Mouse (Mus musculus) midbrain, embryonic 11.5 days (tissue): ENCODE data around the gene Krt78. TPM values are rescaled to one million over a fixed set of nuclear protein-coding genes. Genes with fewer than 3 reads are reported as not detected.
"Not testable (repeated sequence)": the region's sequence is repeated elsewhere in the genome, so short reads cannot be mapped to it uniquely, and the experiment has no call there.

ENCODE experiments used
- ATAC-seq: fragments of 200-750 bp; cut with Nextera tagmentation; 2 replicates; pipeline ENCODE4 v1.8.0; 2017; ENCODE audit warnings: moderate TSS enrichment, moderate library complexity; ENCODE audit not compliant: low FRiP score
- DNase-seq: peaks from one replicate; pipeline ENCODE4 v3.0.0; 2015; ENCODE audit warnings: low spot score; ENCODE audit errors: missing footprints
- H3K27ac ChIP-seq: fragments of 300-500 bp; sonication (generic); 2 replicates; pipeline ENCODE4 v1.5.1; 2014; ENCODE audit warnings: low read depth, low read length
- H3K27me3 ChIP-seq: fragments of 300-500 bp; sonication (generic); 2 replicates; pipeline ENCODE4 v1.6.1; 2014; ENCODE audit warnings: mild to moderate bottlenecking, low read length, moderate library complexity, mixed read lengths; ENCODE audit not compliant: control insufficient read depth, insufficient read depth
- H3K36me3 ChIP-seq: fragments of 300-500 bp; sonication (generic); 2 replicates; pipeline ENCODE4 v1.6.1; 2014; ENCODE audit warnings: mild to moderate bottlenecking, low read length, moderate library complexity, mixed read lengths; ENCODE audit not compliant: control insufficient read depth, insufficient read depth
- H3K4me1 ChIP-seq: fragments of 300-500 bp; sonication (generic); 2 replicates; pipeline ENCODE4 v1.6.1; 2014; ENCODE audit warnings: low read length; ENCODE audit not compliant: control insufficient read depth, insufficient read depth
- H3K4me2 ChIP-seq: fragments of 300-500 bp; sonication (generic); 2 replicates; pipeline ENCODE4 v1.6.1; 2014; ENCODE audit warnings: mild to moderate bottlenecking, moderate library complexity
- H3K4me3 ChIP-seq: fragments of 300-500 bp; sonication (generic); 2 replicates; pipeline ENCODE4 v1.5.1; 2014; ENCODE audit warnings: low read depth, low read length
- H3K9ac ChIP-seq: fragments of 300-500 bp; sonication (generic); 2 replicates; pipeline ENCODE4 v1.6.1; 2014; ENCODE audit warnings: low read length
- H3K9me3 ChIP-seq: fragments of 300-500 bp; sonication (generic); 2 replicates; pipeline ENCODE4 v1.6.1; 2016; ENCODE audit warnings: low read length; ENCODE audit not compliant: control insufficient read depth
- WGBS: fragments of 180-500 bp; shearing (Covaris S2); extraction: QIAGEN DNeasy Blood & Tissue Kit; methylation state at CpG from one replicate; pipeline ENCODE4 v1.1.7; 2014; 5-methylcytosine and 5-hydroxymethylcytosine counted together
- polyA plus RNA-seq: library from polyadenylated mRNA; unstranded; fragments of >200 nt; fragmentation: Nextera tagmentation; extraction: Ambion mirVana; gene quantifications from 2 replicates; pipeline ENCODE4 v1.2.1, GENCODE M21; 2014

Krt78 gene
- polyA plus RNA-seq: not detected in 2 replicates

GRCm38 (mm10) chr15:101954187-101954586 lies at the start of gene Krt78:
Krt78 (minus strand) TSS chr15:101954287.
- no peak within 1 kb of the TSS for H3K4me2 ChIP-seq
- ATAC-seq (no peak), DNase-seq (no peak)
- no peaks in the 10 kb centered on the region for H3K4me1 ChIP-seq
- H3K27ac ChIP-seq: no peak within 1 kb of the TSS
- no peak within 1 kb of the TSS for H3K9ac ChIP-seq
- no peaks in the 10 kb centered on the region for H3K27me3 ChIP-seq
- no peaks in the 10 kb centered on the region for H3K36me3 ChIP-seq
- H3K4me3 ChIP-seq: no peak within 1 kb of the TSS
- no peaks in the 10 kb centered on the region for H3K9me3 ChIP-seq
- WGBS: 82% methylated on average over 9 of the region's 9 CpGs

- Histone ChIP-seq H3K27me3 (peaks cover 43% of the 10 kb centered on the region), H3K9me3 (no peaks in the 10 kb centered on the region), H3K4me2 (peak overlapping the region; percentile 52), H3K9ac (peak overlapping the region; percentile 49), H3K4me1 (no peaks in the 10 kb centered on the region; the same call in 1 of the 2 replicates), H3K36me3 (no peaks in the 10 kb centered on the region), H3K4me3 (peak overlapping the region; percentile 28), H3K27ac (no peak overlapping the region)
- ATAC-seq (no peak), DNase-seq (peak; percentile 82)
- 10% methylated on average over 12 of the region's 12 CpGs for WGBS
Observed at GRCm38 (mm10) chr15:102003516-102003915, 49.4 kb upstream of the Krt78 start.

GRCm38 (mm10) chr15:102002646-102003488 lies 48.8 kb upstream of the Krt78 start:
- no peaks in the 10 kb centered on the region; the same call in 1 of the 2 replicates for H3K4me1 ChIP-seq
- ATAC-seq (peak; percentile 70), DNase-seq (peak; percentile 97)
- WGBS: 3% methylated on average over 34 of the region's 34 CpGs
- H3K9me3 ChIP-seq: no peaks in the 10 kb centered on the region
- H3K36me3 ChIP-seq: no peaks in the 10 kb centered on the region
- H3K4me3 ChIP-seq: peak overlapping the region; percentile 28
- H3K4me2 ChIP-seq: peak overlapping the region; percentile 52
- peak overlapping the region; percentile 49 for H3K9ac ChIP-seq
- H3K27ac ChIP-seq: no peak overlapping the region
- peaks cover 43% of the 10 kb centered on the region for H3K27me3 ChIP-seq

GRCm38 (mm10) chr15:101999676-102000335 lies 45.7 kb upstream of the Krt78 start:
- peaks cover 4% of the 10 kb centered on the region; the same call in 1 of the 2 replicates for H3K9me3 ChIP-seq
- DNase-seq: no peak
- H3K4me1 ChIP-seq: no peaks in the 10 kb centered on the region; the same call in 1 of the 2 replicates
- WGBS: 87% methylated on average over 11 of the region's 11 CpGs
- H3K27me3 ChIP-seq: peaks cover 31% of the 10 kb centered on the region
- H3K27ac ChIP-seq: no peak overlapping the region
- no peak overlapping the region for H3K4me3 ChIP-seq
- no peak for ATAC-seq
- H3K4me2 ChIP-seq: no peak overlapping the region
- H3K36me3 ChIP-seq: no peaks in the 10 kb centered on the region
- H3K9ac ChIP-seq: no peak overlapping the region

- 83% methylated on average over 11 of the region's 11 CpGs for WGBS
- no peak overlapping the region for H3K27ac ChIP-seq
- DNase-seq (peak; percentile 19), ATAC-seq (no peak)
- H3K27me3 ChIP-seq: peaks cover 25% of the 10 kb centered on the region
- H3K4me3 ChIP-seq: no peak overlapping the region
- no peaks in the 10 kb centered on the region; the same call in 1 of the 2 replicates for H3K4me1 ChIP-seq
- H3K9me3 ChIP-seq: peaks cover 4% of the 10 kb centered on the region; the same call in 1 of the 2 replicates
- no peaks in the 10 kb centered on the region for H3K36me3 ChIP-seq
- no peak overlapping the region for H3K4me2 ChIP-seq
- H3K9ac ChIP-seq: no peak overlapping the region
Observed at GRCm38 (mm10) chr15:101999156-101999555, 45.1 kb upstream of the Krt78 start.

GRCm38 (mm10) chr15:101996450-101997078 lies 42.5 kb upstream of the Krt78 start:
- WGBS: 80% methylated on average over 11 of the region's 11 CpGs
- H3K4me3 ChIP-seq, H3K36me3 ChIP-seq, H3K9me3 ChIP-seq, H3K4me2 ChIP-seq, H3K4me1 ChIP-seq, H3K27me3 ChIP-seq, H3K27ac ChIP-seq, H3K9ac ChIP-seq, ATAC-seq: not testable (repeated sequence)
- DNase-seq: peak; percentile 44

GRCm38 (mm10) chr15:101995484-101996236 lies 41.6 kb upstream of the Krt78 start:
- Histone ChIP-seq H3K9me3 (peaks cover 4% of the 10 kb centered on the region; the same call in 1 of the 2 replicates), H3K9ac (no peak overlapping the region), H3K36me3 (no peaks in the 10 kb centered on the region), H3K27ac (no peak overlapping the region), H3K4me1 (no peaks in the 10 kb centered on the region), H3K4me2 (no peak overlapping the region), H3K27me3 (no peaks in the 10 kb centered on the region), H3K4me3 (no peak overlapping the region)
- WGBS: 87% methylated on average over 4 of the region's 4 CpGs
- DNase-seq: peak; percentile 77
- no peak for ATAC-seq

- Histone ChIP-seq H3K27ac (no peak overlapping the region), H3K4me3 (no peak overlapping the region), H3K9ac (no peak overlapping the region), H3K27me3 (no peaks in the 10 kb centered on the region), H3K4me1 (no peaks in the 10 kb centered on the region), H3K4me2 (no peak overlapping the region), H3K36me3 (no peaks in the 10 kb centered on the region), H3K9me3 (peaks cover 4% of the 10 kb centered on the region; the same call in 1 of the 2 replicates)
- ATAC-seq (no peak), DNase-seq (peak; percentile 72)
- 91% methylated on average over 6 of the region's 6 CpGs for WGBS
Observed at GRCm38 (mm10) chr15:101994365-101994764, 40.3 kb upstream of the Krt78 start.
